Mouse (Mus musculus) limb, embryonic 12.5 days (tissue): Measurements from ENCODE around the gene Cggbp1. TPM values are rescaled to one million over a fixed set of nuclear protein-coding genes. Genes with fewer than 3 reads are reported as not detected.

Experiments used
- ATAC-seq: fragments of 200-750 bp; cut with Nextera tagmentation; 2 replicates; pipeline ENCODE4 v1.8.0; 2017; ENCODE audit warnings: low read depth, moderate TSS enrichment; ENCODE audit not compliant: insufficient number of reproducible peaks, insufficient read depth, low FRiP score, low TSS enrichment
- H3K27ac ChIP-seq: fragments of 300-500 bp; sonication (generic); 2 replicates; pipeline ENCODE4 v1.5.1; 2016; ENCODE audit warnings: mild to moderate bottlenecking, moderate library complexity
- H3K27me3 ChIP-seq: fragments of 300-500 bp; sonication (generic); 2 replicates; pipeline ENCODE4 v1.6.1; 2016; ENCODE audit warnings: mild to moderate bottlenecking, moderate library complexity
- H3K36me3 ChIP-seq: fragments of 300-500 bp; sonication (generic); 2 replicates; pipeline ENCODE4 v1.6.1; 2016; ENCODE audit warnings: mild to moderate bottlenecking, moderate library complexity
- H3K4me1 ChIP-seq: fragments of 300-500 bp; sonication (generic); replicated peaks from 2 replicates; pipeline ENCODE4 v1.6.1; 2016
- H3K4me2 ChIP-seq: fragments of 300-500 bp; sonication (generic); 2 replicates; pipeline ENCODE4 v1.6.1; 2016; ENCODE audit warnings: mild to moderate bottlenecking, moderate library complexity
- H3K4me3 ChIP-seq: fragments of 300-500 bp; sonication (generic); replicated peaks from 2 replicates; pipeline ENCODE4 v1.5.1; 2016; ENCODE audit warnings: mild to moderate bottlenecking
- H3K9ac ChIP-seq: fragments of 300-500 bp; sonication (generic); replicated peaks from 2 replicates; pipeline ENCODE4 v1.6.1; 2016; ENCODE audit warnings: mild to moderate bottlenecking, moderate library complexity
- H3K9me3 ChIP-seq: fragments of 300-500 bp; sonication (generic); 2 replicates; pipeline ENCODE4 v1.6.1; 2016; ENCODE audit warnings: mild to moderate bottlenecking, moderate library complexity
- WGBS: fragments of 180-500 bp; shearing (Covaris S2); methylation state at CpG from one replicate; pipeline ENCODE4 v1.1.7; 2016; 5-methylcytosine and 5-hydroxymethylcytosine counted together
- polyA plus RNA-seq: library from polyadenylated mRNA; unstranded; fragments of >200 nt; fragmentation: Nextera tagmentation; extraction: Ambion mirVana; gene quantifications from 2 replicates; pipeline ENCODE4 v1.2.1, GENCODE M21; 2016

Gene Cggbp1
- polyA plus RNA-seq, 1 experiment from 2014 or later = 112 TPM

GRCm38 (mm10) chr16:64885547-64885946 lies 33.8 kb downstream of the Cggbp1 start:
- Histone ChIP-seq H3K9ac (no peak overlapping the region), H3K4me1 (no peaks in the 10 kb centered on the region; the same call in 1 of the 2 replicates), H3K36me3 (no peaks in the 10 kb centered on the region), H3K27me3 (no peaks in the 10 kb centered on the region), H3K4me3 (no peak overlapping the region), H3K4me2 (no peak overlapping the region), H3K9me3 (0 out of 2 replicates have a peak, but pooled peaks cover 4% of the 10 kb centered on the region), H3K27ac (no peak overlapping the region)
- WGBS = 49% methylated on average over 4 of the region's 4 CpGs
- no peak for ATAC-seq

- 91% methylated on average over 3 of the region's 3 CpGs for WGBS
- no peaks in the 10 kb centered on the region for H3K36me3 ChIP-seq
These were observed 37.7 kb downstream of the Cggbp1 start for GRCm38 (mm10) chr16:64889496-64889895.

GRCm38 (mm10) chr16:64899084-64899483 lies 47.3 kb downstream of the Cggbp1 start:
- WGBS = 69% methylated on average over 2 of the region's 2 CpGs

More at GRCm38 (mm10) chr16:64889496-64889895, 37.7 kb downstream of the Cggbp1 start:
- Histone ChIP-seq H3K9ac (no peak overlapping the region), H3K27ac (no peak overlapping the region), H3K27me3 (no peaks in the 10 kb centered on the region), H3K4me2 (no peak overlapping the region), H3K4me3 (no peak overlapping the region), H3K9me3 (0 out of 2 replicates have a peak, but pooled peaks cover 4% of the 10 kb centered on the region), H3K4me1 (no peaks in the 10 kb centered on the region; the same call in 1 of the 2 replicates)
- ATAC-seq = no peak

GRCm38 (mm10) chr16:64903328-64903727 lies 51.5 kb downstream of the Cggbp1 start:
- Histone ChIP-seq H3K9me3 (no peaks in the 10 kb centered on the region), H3K27me3 (no peaks in the 10 kb centered on the region), H3K36me3 (no peaks in the 10 kb centered on the region), H3K9ac (no peak overlapping the region), H3K4me3 (no peak overlapping the region), H3K4me1 (no peaks in the 10 kb centered on the region), H3K4me2 (no peak overlapping the region), H3K27ac (no peak overlapping the region)
- no peak for ATAC-seq
- 45% methylated on average over 2 of the region's 2 CpGs for WGBS

More at GRCm38 (mm10) chr16:64899084-64899483, 47.3 kb downstream of the Cggbp1 start:
- Histone ChIP-seq H3K4me3 (no peak overlapping the region), H3K4me1 (no peaks in the 10 kb centered on the region), H3K9ac (no peak overlapping the region), H3K4me2 (no peak overlapping the region), H3K36me3 (no peaks in the 10 kb centered on the region), H3K27me3 (no peaks in the 10 kb centered on the region), H3K9me3 (no peaks in the 10 kb centered on the region), H3K27ac (no peak overlapping the region)
- ATAC-seq = no peak

GRCm38 (mm10) chr16:64907112-64907511 lies 55.3 kb downstream of the Cggbp1 start:
- Histone ChIP-seq H3K36me3 (no peaks in the 10 kb centered on the region), H3K4me2 (no peak overlapping the region), H3K4me1 (no peaks in the 10 kb centered on the region), H3K9ac (no peak overlapping the region), H3K27ac (no peak overlapping the region), H3K27me3 (no peaks in the 10 kb centered on the region), H3K9me3 (no peaks in the 10 kb centered on the region), H3K4me3 (no peak overlapping the region)
- no peak for ATAC-seq
- WGBS = 45% methylated on average over 3 of the region's 3 CpGs

- no peaks in the 10 kb centered on the region for H3K9me3 ChIP-seq
- no peak overlapping the region for H3K9ac ChIP-seq
- 74% methylated on average over 10 of the region's 10 CpGs for WGBS
- no peaks in the 10 kb centered on the region for H3K36me3 ChIP-seq
- no peak overlapping the region for H3K27ac ChIP-seq
- no peaks in the 10 kb centered on the region for H3K27me3 ChIP-seq
- no peaks in the 10 kb centered on the region for H3K4me1 ChIP-seq
- no peak overlapping the region for H3K4me2 ChIP-seq
- H3K4me3 ChIP-seq = no peak overlapping the region
- ATAC-seq = no peak
These were observed 57.0 kb downstream of the Cggbp1 start for GRCm38 (mm10) chr16:64908747-64909146.

Other genes starting within 250 kb of the Cggbp1 start
- not detected in 2 replicates for gene Csnka2ip, start 249.6 kb upstream of the Cggbp1 start, polyA plus RNA-seq
- gene 4930453N24Rik, start 80.8 kb upstream of the Cggbp1 start, polyA plus RNA-seq = 30.1 and 33.7 TPM in 2 replicates
- 9.1 and 10.7 TPM in 2 replicates for gene Zfp654, start 344 bp upstream of the Cggbp1 start, polyA plus RNA-seq